Comparison of ENCODE assay signal across 20 mouse cellular contexts in genomic region chr11:54626905-54627304, GRCm38 (mm10).
DNase-seq lines count a peak whose midpoint lies in the region; ATAC-seq and TF ChIP-seq lines count a peak whose summit lies in the region.
"Had no signal": no experiment of that assay in that cellular context is flagged by ENCODE, and none has a peak within 500 bp of the region (broad histone marks: within the 10 kb centered on the region; RNA-seq: fewer than 3 reads in every experiment).

No protein-coding gene starts in this region.

- 69% methylated on average over 1 of the region's 1 CpGs for WGBS in liver, adult 2 months
- 67% methylated on average over 1 of the region's 1 CpGs for WGBS in liver, embryonic 11.5 days

- no peak overlapping the region for H3K4me3 ChIP-seq in liver, adult 2 months (ENCODE audit: insufficient read depth, low read depth, low read length)
- no peak overlapping the region for H3K4me3 ChIP-seq in liver, embryonic 11.5 days (ENCODE audit: low read depth, low read length)
- H3K4me3 ChIP-seq in bone marrow macrophage, adult 2 months (ENCODE audit: insufficient read depth, low read length): peak overlapping the region; percentile 34
- H3K4me3 ChIP-seq: embryonic facial prominence, embryonic 10.5 days; forebrain, embryonic 13.5 days; heart, embryonic 12.5 days; hindbrain, embryonic 13.5 days had no signal

- H3K9ac ChIP-seq in liver, adult 2 months (ENCODE audit: low read depth, low read length): no peak overlapping the region
- H3K9ac ChIP-seq in liver, embryonic 11.5 days (ENCODE audit: low read depth, low read length): no peak overlapping the region
- H3K9ac ChIP-seq: forebrain, embryonic 13.5 days; heart, embryonic 12.5 days; hindbrain, embryonic 13.5 days had no signal

- TF ChIP-seq CTCF in liver, adult 2 months (IDR thresholded peaks at IDR 0.05; ENCODE audit: low read depth, low read length): no peak
- TF ChIP-seq CTCF in bone marrow macrophage, adult 2 months (IDR thresholded peaks at IDR 0.05; ENCODE audit: low read depth, low read length): no peak

- intact Hi-C loops in heart, postnatal 36 days (cut with DNase I): no loop called here

- no peak for TF ChIP-seq POLR2A in liver, adult 2 months (IDR thresholded peaks at IDR 0.05; ENCODE audit: extremely low read depth, insufficient read depth, low read length)
- no peak for TF ChIP-seq POLR2A in bone marrow macrophage, adult 2 months (IDR thresholded peaks at IDR 0.05; ENCODE audit: borderline replicate concordance, low read depth, low read length)

- H3K36me3 ChIP-seq in liver, adult 2 months (ENCODE audit: control insufficient read depth, insufficient read depth, low read length): peaks cover 13% of the 10 kb centered on the region
- no peaks in the 10 kb centered on the region; the same call in 1 of the 2 replicates for H3K36me3 ChIP-seq in liver, embryonic 11.5 days (ENCODE audit: control insufficient read depth, insufficient read depth, low read length)
- H3K36me3 ChIP-seq: heart, embryonic 12.5 days had no signal

- DNase-seq in liver, adult 2 months (ENCODE audit: extremely low read depth, low read depth, low spot score): peak; percentile 6
- no peak for DNase-seq in liver, embryonic 11.5 days (ENCODE audit: low spot score)
- DNase-seq in CD4-positive, CD25-positive, alpha-beta regulatory T cell, adult 2 months (ENCODE audit: low read depth, low spot score): peak; percentile 43
- DNase-seq in naive thymus-derived CD4-positive, alpha-beta T cell, adult 2 months (ENCODE audit: low read depth): peak; percentile 62
- DNase-seq in lung, adult 18-20 months: no peak
- DNase-seq in heart, postnatal 36 days: no peak
- DNase-seq: adrenal gland, postnatal 25 days; cerebellum, adult 2 months; cerebellum, postnatal 10 days; gastrocnemius, postnatal 36 days; heart, postnatal 4 days; kidney, adult 2 months had no signal

- no peak overlapping the region for H3K27ac ChIP-seq in liver, adult 2 months (replicated peaks; ENCODE audit: insufficient read depth, low read depth, low read length)
- no peak overlapping the region for H3K27ac ChIP-seq in liver, embryonic 11.5 days (ENCODE audit: low read depth, low read length)
- H3K27ac ChIP-seq in bone marrow macrophage, adult 2 months (ENCODE audit: insufficient read depth, low read depth, low read length): peak overlapping the region; percentile 100
- H3K27ac ChIP-seq: embryonic facial prominence, embryonic 10.5 days; forebrain, embryonic 13.5 days; hindbrain, embryonic 13.5 days; hindbrain, postnatal 0 days had no signal

- ATAC-seq in liver, embryonic 11.5 days (replicated peaks; ENCODE audit: low FRiP score): no peak
- ATAC-seq: forebrain, embryonic 13.5 days; hindbrain, postnatal 0 days; intestine, embryonic 16.5 days had no signal

- H3K4me2 ChIP-seq in liver, embryonic 11.5 days: no peak overlapping the region
- H3K4me2 ChIP-seq: forebrain, embryonic 13.5 days; heart, embryonic 12.5 days; hindbrain, embryonic 13.5 days had no signal

- no peaks in the 10 kb centered on the region for H3K4me1 ChIP-seq in liver, adult 2 months (ENCODE audit: control insufficient read depth, insufficient read depth, low read length)
- H3K4me1 ChIP-seq in liver, embryonic 11.5 days (replicated peaks; ENCODE audit: control insufficient read depth, insufficient read depth, low read length): no peaks in the 10 kb centered on the region
- peaks cover 17% of the 10 kb centered on the region for H3K4me1 ChIP-seq in bone marrow macrophage, adult 2 months (ENCODE audit: control insufficient read depth, insufficient read depth, low read length)
- H3K4me1 ChIP-seq: embryonic facial prominence, embryonic 10.5 days; forebrain, embryonic 13.5 days; heart, embryonic 12.5 days; hindbrain, embryonic 13.5 days had no signal

- H3K79me2 ChIP-seq in liver, adult 2 months (ENCODE audit: control insufficient read depth, insufficient read depth, low read length): no peaks in the 10 kb centered on the region

- H3K27me3 ChIP-seq in liver, adult 2 months (ENCODE audit: control insufficient read depth, insufficient read depth, low read length): no peaks in the 10 kb centered on the region
- no peaks in the 10 kb centered on the region for H3K27me3 ChIP-seq in liver, embryonic 11.5 days (replicated peaks; ENCODE audit: control insufficient read depth, insufficient read depth, low read length)
- H3K27me3 ChIP-seq: CH12.LX; forebrain, embryonic 13.5 days; heart, embryonic 12.5 days; hindbrain, embryonic 13.5 days had no signal

- no peaks in the 10 kb centered on the region for H3K9me3 ChIP-seq in liver, embryonic 11.5 days (ENCODE audit: control insufficient read depth, low read length)
- H3K9me3 ChIP-seq: embryonic facial prominence, embryonic 10.5 days; forebrain, embryonic 13.5 days; heart, embryonic 12.5 days; hindbrain, embryonic 13.5 days had no signal

Comparison
In these comparisons a context has a peak if more than half of its experiments do, and no peak if none do; other contexts are left out.
1. DNase-seq: peak in liver, adult 2 months (single experiment), CD4-positive, CD25-positive, alpha-beta regulatory T cell, adult 2 months (single experiment) and naive thymus-derived CD4-positive, alpha-beta T cell, adult 2 months (single experiment); none in liver, embryonic 11.5 days (single experiment), lung, adult 18-20 months (0 of 2) and heart, postnatal 36 days (0 of 2).